Mouse (Mus musculus) left cerebral cortex, adult 2 months (tissue): ENCODE data around the gene Ceacam20. TPM values are rescaled to one million over a fixed set of nuclear protein-coding genes. Genes with fewer than 3 reads are reported as not detected.
A peak's percentile ranks its signal among the peaks of the same experiment; 100 is the strongest.
"Not testable (repeated sequence)": the region's sequence is repeated elsewhere in the genome, so short reads cannot be mapped to it uniquely, and the experiment has no call there.

ENCODE experiments used
- DNase-seq, 2 experiments: peaks; one replicate each; pipeline ENCODE4 v3.0.0; 2021 to 2022; ENCODE audit warnings: low spot score in 2 of 2, mixed read lengths in 1 of 2; ENCODE audit errors: extremely low spot score in 1 of 2
- H3K27ac ChIP-seq: fragments of 200-600 bp; 2 replicates; pipeline ENCODE4 v1.8.1; 2022
- H3K4me3 ChIP-seq: fragments of 200-600 bp; 2 replicates; pipeline ENCODE4 v1.8.1; 2022
- CTCF ChIP-seq: fragments of 200-600 bp; IDR thresholded peaks from 2 replicates; pipeline ENCODE4 v1.8.1; 2022; ENCODE audit warnings: antibody characterized with exemption, mild to moderate bottlenecking, moderate library complexity
- intact Hi-C: fragments of 180-260 bp; cut with DNase I; formaldehyde crosslinking; loops from one replicate; pipeline ENCODE4 v1.15.1; 2025
- long read RNA-seq, 2 experiments: library from polyadenylated mRNA; stranded (forward); transcript quantifications; one replicate each; pipeline ENCODE4 v2.0.0; 2021; ENCODE audit warnings: borderline mapping rate in 2 of 2
- total RNA-seq, 2 experiments: library from RNA; stranded (reverse); gene quantifications; 2 replicates each; pipeline ENCODE4 v1.2.3; 2021

The Ceacam20 gene
- not detected for total RNA-seq
- long read RNA-seq, experiment 1 = 0 reads
- long read RNA-seq, experiment 2 = 0 reads

DNA sequence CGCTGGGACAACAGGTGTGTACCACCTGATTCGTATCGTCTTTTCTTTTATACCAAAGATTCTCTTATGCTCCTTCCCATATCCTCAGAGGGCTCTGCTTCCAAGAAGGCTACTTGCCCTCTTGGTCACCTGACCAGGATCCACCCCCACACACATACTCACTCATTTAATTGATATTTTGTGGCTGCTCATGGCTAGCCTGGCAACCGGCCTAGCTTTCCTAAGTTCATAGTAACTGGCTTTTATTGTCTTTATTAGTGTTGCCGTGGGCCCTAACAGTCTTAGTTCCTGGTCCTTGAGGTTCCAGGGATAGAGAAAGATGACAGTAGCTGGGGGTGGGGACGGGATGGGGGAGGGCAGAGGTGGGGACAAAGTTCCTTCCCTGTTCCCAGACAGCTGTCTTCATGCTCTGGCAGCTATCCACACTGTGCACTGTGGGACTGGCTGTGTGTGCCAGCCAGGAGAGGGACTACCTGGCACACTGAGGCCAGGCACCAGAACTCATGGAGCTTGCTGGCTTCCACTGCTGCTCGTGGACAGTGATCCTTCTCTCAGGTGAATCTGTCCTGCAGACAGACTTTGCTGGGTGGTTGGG is at the start of gene Ceacam20:
Gene Ceacam20 (plus strand): TSS at position 428 of the 595 bp plus-strand sequence.
- TF ChIP-seq CTCF = no peak
- intact Hi-C loops = no loop called here
- H3K4me3 ChIP-seq = no peak within 1 kb of the TSS
- H3K27ac ChIP-seq = no peak within 1 kb of the TSS
- DNase-seq = no peak

DNA sequence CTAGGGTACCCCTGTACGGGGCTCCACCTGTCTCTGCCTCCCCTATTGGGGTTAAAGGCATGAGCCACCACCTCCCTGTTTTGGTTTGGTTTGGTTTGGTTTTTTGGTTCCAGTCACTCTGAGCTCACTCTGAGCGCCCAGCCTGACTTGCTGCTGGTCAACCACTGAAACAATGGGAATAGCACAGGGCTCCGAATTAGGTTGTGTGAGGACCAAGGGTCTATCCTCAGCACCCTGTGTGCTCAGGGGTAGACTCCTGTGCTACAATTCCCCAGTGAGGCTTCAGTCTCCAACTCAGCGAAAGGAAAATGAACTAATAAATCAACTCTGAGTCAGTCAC is 45.1 kb upstream of the Ceacam20 start:
- intact Hi-C loops = no loop called here
- H3K27ac ChIP-seq = peak overlapping the region; percentile 55
- peak overlapping the region; percentile 71 for H3K4me3 ChIP-seq
- no peak for DNase-seq
- TF ChIP-seq CTCF = no peak

DNA sequence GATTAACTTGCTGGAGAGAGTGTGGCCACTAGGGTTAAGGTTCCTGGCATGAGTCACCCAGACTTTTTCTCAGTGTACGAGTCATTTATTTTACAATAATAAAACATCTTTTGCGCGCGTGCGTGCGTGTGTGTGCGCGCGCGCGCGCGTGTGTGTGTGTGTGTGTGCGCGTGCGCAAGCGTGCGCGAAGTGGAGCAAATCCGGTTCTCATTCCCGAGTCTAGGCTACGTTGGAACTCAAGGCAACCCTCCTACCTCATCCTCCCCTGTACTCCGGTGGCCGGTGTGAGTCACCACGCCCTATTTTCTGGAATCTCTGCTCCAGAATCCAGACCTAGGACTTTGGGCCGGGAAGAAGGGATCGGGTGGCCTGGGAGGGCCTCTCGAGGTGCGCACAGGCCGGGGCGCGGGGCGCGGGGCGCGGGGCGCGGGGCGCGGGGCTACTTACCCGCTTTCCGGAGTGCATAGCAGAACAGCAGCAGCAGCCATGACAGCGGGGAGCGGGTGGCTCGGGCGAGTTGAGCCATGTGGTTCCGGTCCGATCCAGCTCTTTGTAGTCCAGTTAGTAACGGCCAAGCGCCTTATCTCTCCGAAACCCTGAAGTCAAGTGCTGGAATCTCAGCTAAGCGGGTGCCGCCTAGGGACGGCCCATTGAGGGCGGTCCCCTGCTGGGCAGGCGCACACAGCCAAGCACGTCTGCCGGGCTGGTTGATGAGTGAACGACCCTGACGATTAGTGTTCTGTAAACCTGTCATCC is 44.5 kb upstream of the Ceacam20 start, which contains the start of gene Pvr:
Gene Pvr (minus strand): TSS at position 655 of the 756 bp plus-strand sequence.
- Histone ChIP-seq H3K4me3 (peak within 1 kb of the TSS; percentile 71), H3K27ac (peak within 1 kb of the TSS; percentile 77)
- DNase-seq = peak; percentile 70 to 77
- intact Hi-C loops = loop anchor here (1.0 kb wide), 1 partner anchor 13 kb away; no protein-coding TSS in a partner anchor
- peak; percentile 28 for TF ChIP-seq CTCF

DNA sequence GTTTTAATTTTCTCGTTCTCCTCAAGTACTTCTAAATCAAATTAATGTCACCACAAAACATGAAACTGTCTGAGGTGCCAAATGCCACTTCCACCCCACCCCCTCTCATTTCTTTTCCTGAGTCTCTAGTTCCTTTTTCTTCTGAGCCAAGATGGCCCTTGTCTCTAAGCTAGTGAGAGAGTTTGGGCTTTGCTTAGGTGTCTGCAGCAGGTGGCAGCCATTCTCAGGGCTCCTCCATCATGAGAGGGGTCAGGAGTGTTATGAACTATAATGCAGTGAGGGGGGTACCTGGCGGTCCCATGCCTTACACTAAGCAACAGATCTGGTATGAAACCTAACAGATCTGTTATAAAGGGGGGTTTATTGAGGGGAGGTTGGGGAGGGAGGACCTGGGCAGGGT is 41.9 kb upstream of the Ceacam20 start:
- intact Hi-C loops = no loop called here
- no peak overlapping the region for H3K27ac ChIP-seq
- H3K4me3 ChIP-seq = no peak overlapping the region
- TF ChIP-seq CTCF = no peak
- no peak for DNase-seq

DNA sequence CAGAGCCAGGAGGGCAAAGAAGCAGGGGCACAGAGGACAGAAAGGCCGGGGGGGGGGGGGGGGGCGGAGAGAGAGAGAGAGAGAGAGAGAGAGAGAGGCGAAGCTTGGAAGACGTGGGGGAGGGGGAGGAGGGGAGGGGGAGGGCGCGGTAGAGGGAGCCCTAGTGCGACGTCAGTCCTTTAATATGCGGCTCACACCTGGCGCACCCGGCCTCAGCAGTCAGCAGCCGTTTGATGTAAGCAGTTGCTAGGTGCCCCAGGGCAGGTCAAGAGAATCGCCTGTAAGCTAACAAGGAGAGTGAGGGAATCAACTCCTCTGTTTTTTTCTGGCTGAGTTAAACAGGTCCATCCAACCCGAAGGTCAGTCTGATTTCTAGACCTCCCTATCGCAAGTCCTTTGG is 41.4 kb upstream of the Ceacam20 start:
- intact Hi-C loops = no loop called here
- H3K27ac ChIP-seq = no peak overlapping the region
- no peak for TF ChIP-seq CTCF
- DNase-seq = no peak
- H3K4me3 ChIP-seq = no peak overlapping the region

DNA sequence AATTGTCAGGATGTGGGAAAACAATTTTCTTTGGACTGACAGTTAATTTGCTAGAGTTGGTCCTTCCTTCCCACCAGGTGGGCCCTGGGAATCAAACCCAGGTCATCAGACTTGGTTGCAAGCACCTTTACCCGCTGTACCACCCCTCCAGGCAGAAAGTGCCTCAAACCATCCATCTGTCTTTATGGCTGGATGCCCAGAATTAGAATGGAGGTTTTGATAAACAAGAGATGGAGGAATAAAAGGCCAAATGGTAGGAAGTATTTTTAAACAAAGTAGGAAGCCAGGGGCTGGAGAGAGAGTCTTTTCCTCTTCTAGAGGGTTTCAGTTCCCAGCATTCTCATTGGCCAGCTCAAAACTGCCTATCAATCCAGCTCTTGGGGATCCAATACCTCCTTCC is 39.8 kb upstream of the Ceacam20 start:
- Histone ChIP-seq H3K27ac (no peak overlapping the region), H3K4me3 (no peak overlapping the region)
- intact Hi-C loops = no loop called here
- TF ChIP-seq CTCF = no peak
- no peak for DNase-seq

DNA sequence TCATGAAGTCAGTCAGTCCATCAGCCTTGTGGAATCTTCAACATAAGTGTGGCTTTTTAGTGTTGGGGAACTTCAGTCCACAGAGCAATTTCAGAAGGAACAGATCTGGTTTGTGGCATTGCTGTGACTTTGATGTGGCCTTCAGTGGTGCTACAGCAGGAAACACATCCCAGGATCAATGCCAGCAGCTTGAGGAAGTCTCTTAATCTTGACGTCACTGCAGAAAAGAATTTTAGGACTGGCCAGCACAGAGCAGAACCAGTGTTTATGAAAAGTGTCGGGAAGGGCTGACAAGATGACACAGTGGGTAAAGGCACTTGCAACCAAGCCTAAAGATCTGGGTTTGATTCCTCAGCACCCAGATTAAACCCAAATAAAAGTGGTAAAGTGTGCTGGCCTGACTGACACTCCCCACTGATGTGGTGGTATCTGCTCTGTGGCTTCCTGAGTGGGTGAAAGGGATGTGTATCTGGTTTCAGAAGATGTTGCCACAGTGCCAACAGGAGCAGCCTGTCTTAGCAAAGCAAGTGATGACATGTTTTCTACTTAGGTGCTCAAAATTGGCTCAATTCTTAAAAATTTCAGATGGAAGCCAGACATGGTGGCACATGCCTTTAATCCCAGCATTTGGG is 38.2 kb upstream of the Ceacam20 start:
- H3K27ac ChIP-seq = no peak overlapping the region
- intact Hi-C loops = no loop called here
- no peak for DNase-seq

DNA sequence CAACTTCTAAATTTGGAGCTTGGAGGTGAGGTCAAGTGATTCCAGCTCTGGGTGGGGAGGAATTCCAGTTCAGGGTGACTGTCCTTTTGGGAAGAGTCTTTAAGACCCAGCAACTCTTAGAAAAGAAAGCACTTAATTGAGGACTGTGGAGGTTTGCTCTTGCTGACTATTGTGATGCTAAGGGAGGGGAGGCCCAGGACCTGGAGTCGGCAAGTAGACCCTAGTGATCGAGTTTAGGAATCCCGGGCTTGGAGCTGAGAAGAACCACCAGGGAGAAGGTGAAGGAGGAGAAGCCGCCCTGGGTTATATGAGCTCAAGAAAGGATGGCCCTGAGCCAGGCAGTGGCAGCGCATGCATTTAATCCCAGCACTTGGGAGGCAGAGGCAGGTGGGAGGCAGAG is 36.7 kb upstream of the Ceacam20 start:
- Histone ChIP-seq H3K4me3 (no peak overlapping the region), H3K27ac (no peak overlapping the region)
- TF ChIP-seq CTCF = no peak
- no peak for DNase-seq
- intact Hi-C loops = no loop called here

More for the DNA sequence above, 38.2 kb upstream of the Ceacam20 start:
- no peak overlapping the region for H3K4me3 ChIP-seq
- TF ChIP-seq CTCF = no peak

DNA sequence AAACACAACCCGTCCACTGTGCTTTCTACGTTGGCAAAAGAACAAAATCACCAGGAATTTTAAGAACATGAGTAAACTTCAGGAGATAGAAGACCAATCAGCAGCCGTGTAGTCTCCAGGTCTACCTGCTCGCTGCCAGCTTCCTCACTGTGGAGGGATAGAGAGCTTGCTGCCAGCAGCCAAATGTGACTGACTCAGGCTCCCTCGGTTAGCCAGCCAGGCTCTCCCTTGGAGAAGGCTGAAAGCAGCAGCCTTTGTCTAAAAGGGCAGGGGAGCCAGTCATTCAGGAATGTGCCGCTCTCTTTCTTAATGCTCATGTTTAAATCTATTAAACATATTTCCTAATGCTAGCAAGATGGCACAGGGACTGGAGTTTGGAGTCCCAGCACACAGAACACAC is 34.7 kb upstream of the Ceacam20 start:
- DNase-seq, intact Hi-C loops, H3K27ac ChIP-seq, H3K4me3 ChIP-seq: not testable (repeated sequence)

DNA sequence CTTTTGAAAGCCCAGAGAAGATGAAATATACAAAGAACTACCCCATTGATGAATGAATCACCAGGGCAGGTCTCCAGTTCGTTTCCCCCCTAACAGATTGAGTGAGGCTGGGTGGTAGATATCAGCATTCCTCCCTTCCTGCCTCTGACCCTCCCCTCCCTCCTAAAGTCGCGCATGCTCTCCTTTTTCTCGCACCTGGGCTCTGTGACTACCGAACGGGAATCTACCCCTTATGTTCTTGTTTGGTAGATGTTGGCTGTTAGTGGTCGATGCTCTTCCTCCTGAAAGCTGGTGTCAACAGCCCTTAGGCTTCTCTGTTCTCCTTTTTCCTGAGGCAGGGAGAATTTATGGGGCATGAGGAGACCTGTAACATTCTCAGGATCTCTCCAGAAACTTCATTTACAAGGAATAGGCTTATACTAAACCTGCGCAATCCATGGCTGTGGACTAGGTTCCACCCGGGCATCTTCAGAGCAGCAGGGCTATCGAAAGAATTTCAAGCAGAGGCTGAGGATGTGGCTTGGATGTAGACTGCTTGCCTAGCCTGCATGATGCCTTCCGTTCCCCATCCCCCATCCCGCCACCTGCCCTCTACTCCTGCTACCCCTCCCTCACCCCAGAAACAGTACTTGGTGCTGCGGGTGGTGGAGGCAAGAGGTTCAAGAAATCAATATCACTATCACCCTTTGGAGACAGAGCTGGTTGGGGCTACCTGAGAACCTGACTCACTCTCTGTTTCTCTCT is 32.9 kb upstream of the Ceacam20 start:
- Histone ChIP-seq H3K27ac (no peak overlapping the region), H3K4me3 (no peak overlapping the region)
- TF ChIP-seq CTCF = no peak
- no peak for DNase-seq
- intact Hi-C loops = no loop called here

DNA sequence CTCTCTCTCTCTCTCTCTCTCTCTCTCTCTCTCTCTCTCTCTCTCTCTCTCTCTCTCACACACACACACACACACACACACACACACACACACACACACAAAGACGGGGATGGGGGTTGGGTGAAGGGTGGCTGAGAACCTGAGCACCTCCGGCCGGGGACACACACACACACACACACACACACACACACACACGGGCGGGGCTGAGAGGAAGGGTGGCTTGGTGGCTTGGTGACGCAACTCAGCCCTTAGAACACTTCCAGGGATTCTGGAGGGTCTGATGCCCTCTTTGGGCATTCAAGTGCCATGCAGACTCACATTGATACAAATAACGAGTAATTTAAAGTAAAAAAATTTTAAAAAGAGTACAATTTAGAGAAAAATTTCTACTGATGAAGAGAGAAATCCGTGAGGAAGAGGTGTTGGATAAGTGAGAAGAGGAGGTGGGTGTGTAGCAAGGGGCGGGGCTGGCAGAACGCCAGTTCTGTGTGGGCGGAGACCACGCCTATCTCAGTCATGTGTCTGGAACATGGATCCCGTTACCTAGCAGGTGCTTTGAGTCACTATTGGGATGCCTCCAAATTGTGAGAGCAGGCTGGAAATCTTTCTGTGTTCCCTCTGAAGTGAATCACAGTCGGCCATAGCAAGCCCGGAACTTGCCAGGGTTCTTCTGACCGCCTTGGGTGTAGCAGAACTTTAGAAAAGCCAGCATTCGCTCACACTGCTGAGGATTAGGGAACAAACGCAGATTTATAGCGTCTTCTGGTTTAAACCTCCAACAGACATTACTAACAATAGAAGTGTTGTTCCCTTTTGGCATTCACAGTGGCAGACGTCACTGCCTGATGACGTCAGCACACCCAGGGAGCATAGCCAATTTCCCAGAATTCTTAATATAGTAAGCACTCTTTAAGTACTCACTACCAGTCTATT is 32.1 kb upstream of the Ceacam20 start:
- Histone ChIP-seq H3K4me3 (no peak overlapping the region; the same call in 1 of the 2 replicates), H3K27ac (peak overlapping the region; percentile 72)
- peak; percentile 80 to 85 for DNase-seq
- no peak for TF ChIP-seq CTCF
- intact Hi-C loops = loop anchor here (1.0 kb wide), 2 partner anchors 12 to 23 kb away; partner anchors contain the start of gene Pvr
